Mouse (Mus musculus) erythroblast, embryonic 14.5 days (primary cell): Measurements from ENCODE around the gene Dlg2.

Experiments used
- GATA1 ChIP-seq: IDR thresholded peaks from 2 replicates; pipeline ENCODE4 v1.6.1; 2012; ENCODE audit warnings: low read length, inconsistent platforms, mixed read lengths
- TAL1 ChIP-seq: IDR thresholded peaks from 3 replicates; pipeline ENCODE4 v1.6.1; 2012; ENCODE audit warnings: low read length, inconsistent platforms, mixed read lengths

DNA sequence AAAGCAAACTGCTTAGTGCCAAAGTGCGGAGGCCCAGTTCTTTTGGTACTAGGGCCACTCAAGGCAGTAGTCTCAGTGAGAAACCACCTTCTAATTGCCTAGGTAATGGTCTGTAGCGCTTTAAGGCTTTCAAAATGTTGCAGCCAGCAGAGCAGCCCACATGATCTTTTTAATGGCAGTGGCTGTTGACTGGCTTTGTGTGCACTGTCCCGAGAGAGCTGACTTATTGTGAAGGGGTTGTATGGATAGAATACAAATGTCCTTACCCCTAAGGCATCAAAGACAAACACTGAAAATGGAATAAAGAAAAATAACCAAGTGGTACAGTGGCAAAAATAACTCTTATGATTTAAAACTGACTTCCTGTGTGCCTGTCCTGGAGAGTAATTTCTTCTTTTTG is 1443.3 kb downstream of the Dlg2 start:
- TF ChIP-seq TAL1 (no peak), GATA1 (no peak)
